Mouse (Mus musculus): ENCODE results near the gene Mroh3. TPM values are rescaled to one million over a fixed set of nuclear protein-coding genes. Genes with fewer than 3 reads are reported as not detected.

Gene Mroh3
- polyA plus RNA-seq, 1 experiment from 2014 or later: not detected

DNA sequence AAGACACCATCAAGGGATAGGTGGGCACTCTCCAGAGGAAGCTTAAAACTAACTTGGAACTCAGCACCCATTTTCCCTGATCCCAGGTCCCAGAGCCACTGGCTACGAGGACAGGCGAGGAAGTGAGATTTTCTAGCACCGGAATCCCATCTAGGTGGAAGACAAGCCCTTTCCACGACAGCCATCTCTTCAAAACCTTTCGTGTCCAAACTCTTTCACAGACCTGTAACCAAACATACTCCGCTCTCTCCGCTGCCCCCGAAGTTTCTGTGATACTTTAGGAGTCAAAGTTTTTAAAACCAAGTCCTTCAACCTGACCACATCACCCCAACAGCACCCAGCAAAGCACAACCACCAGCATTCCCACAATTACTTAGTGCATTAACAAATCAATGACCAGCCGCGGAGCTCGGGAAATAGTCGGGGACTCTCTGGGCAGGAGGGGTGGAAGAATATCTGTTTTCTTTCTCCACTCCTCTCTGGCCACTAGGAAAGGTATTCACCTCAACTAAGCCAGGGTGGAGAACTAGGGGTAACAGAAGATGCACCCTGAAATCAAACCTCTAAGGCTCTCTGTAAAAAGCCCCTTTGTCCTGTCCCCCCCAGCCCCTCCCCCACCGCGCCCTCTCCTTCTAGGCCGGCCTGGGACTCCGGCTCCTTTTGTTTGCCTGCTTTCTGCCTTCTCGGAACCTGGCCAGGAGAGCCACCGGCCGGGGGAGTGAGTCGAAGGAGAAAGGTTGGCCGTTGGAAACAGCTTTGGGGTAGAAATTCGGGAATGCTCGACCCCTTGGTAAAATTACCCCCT lies 20.6 kb upstream of the Mroh3 start:
- H3K4me1 ChIP-seq (ENCODE audit: control insufficient read depth, insufficient read depth, low read length): peaks cover 47% of the 10 kb centered on the region
- no peaks in the 10 kb centered on the region for H3K27me3 ChIP-seq (ENCODE audit: control insufficient read depth, insufficient read depth, low read length)
- peak overlapping the region; percentile 70 for H3K4me2 ChIP-seq (ENCODE audit: low read depth)
- no peaks in the 10 kb centered on the region for H3K9me3 ChIP-seq (ENCODE audit: control insufficient read depth, low read length)
- WGBS: 0% methylated on average over 23 of the region's 23 CpGs
- H3K4me3 ChIP-seq (ENCODE audit: low read depth, low read length): peak overlapping the region; percentile 64
- ATAC-seq (ENCODE audit: insufficient read depth, low FRiP score, low TSS enrichment): peak; percentile 14; the same call in 1 of the 2 replicates
- H3K27ac ChIP-seq (ENCODE audit: low read depth, low read length): peak overlapping the region; percentile 60
- peak overlapping the region; percentile 76 for H3K9ac ChIP-seq (ENCODE audit: low read length)
- H3K36me3 ChIP-seq (ENCODE audit: control insufficient read depth, insufficient read depth, low read length): no peaks in the 10 kb centered on the region
- DNase-seq (ENCODE audit: low spot score): peak; percentile 59

DNA sequence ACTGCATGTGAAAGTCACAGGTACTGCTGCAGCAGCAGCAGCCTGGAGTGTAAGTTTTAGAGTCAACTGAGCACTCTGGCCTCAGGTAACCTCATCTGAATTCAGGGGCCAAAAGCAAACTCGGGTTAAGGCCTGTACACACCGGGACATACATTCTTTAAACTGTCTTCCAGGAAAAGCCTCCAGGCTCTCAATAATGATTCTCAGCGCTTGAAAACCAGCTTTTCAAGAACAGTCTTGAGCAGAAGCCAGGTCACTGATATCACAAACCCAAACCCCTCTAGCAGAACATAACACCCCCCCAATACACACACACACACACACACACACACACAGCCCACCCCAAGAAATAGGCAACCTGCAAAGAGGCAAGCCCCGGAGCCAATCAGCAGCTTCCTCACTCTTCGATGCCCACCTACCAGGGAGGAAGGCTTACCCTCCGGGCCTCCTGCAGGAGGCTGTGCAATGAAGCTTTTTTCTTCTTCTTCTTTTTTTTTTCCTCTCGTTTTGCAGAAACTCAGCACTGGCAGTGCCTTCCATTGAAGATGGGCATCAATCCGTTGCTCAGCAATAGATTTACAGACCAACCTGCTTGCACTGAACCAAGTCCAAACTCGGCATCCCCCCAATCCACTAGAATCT lies 19.8 kb upstream of the Mroh3 start:
- ATAC-seq (ENCODE audit: insufficient read depth, low FRiP score, low TSS enrichment): no peak
- Histone ChIP-seq H3K36me3 (ENCODE audit: control insufficient read depth, insufficient read depth, low read length) (no peaks in the 10 kb centered on the region), H3K4me2 (ENCODE audit: low read depth) (peak overlapping the region; percentile 70), H3K9me3 (ENCODE audit: control insufficient read depth, low read length) (no peaks in the 10 kb centered on the region), H3K9ac (ENCODE audit: low read length) (peak overlapping the region; percentile 76), H3K27me3 (ENCODE audit: control insufficient read depth, insufficient read depth, low read length) (no peaks in the 10 kb centered on the region), H3K27ac (ENCODE audit: low read depth, low read length) (no peak overlapping the region), H3K4me3 (ENCODE audit: low read depth, low read length) (peak overlapping the region; percentile 64), H3K4me1 (ENCODE audit: control insufficient read depth, insufficient read depth, low read length) (peaks cover 49% of the 10 kb centered on the region)
- 2% methylated on average over 9 of the region's 9 CpGs for WGBS
- no peak for DNase-seq (ENCODE audit: low spot score)

DNA sequence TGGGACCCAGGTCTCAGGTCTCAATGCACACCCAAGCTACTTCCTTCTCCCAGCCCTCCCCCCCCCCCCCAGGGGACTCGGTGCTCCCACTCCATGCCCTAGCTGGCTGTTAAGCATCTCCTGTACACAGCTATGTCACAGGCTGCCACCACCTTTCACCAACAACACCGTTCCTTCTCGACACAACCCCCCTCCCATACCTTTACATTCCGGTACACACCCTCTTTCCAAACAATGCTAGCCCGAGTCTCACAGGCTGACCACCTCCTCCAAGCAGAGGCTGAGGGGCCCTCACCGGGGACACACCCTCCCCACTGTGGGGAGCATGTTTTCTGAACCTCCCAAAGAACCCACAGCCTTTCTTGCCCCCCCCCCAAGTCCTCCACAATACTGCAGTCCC lies 19.0 kb upstream of the Mroh3 start:
- Histone ChIP-seq H3K36me3 (ENCODE audit: control insufficient read depth, insufficient read depth, low read length) (peaks cover 3% of the 10 kb centered on the region; the same call in 1 of the 2 replicates), H3K4me1 (ENCODE audit: control insufficient read depth, insufficient read depth, low read length) (peaks cover 49% of the 10 kb centered on the region), H3K27ac (ENCODE audit: low read depth, low read length) (no peak overlapping the region), H3K27me3 (ENCODE audit: control insufficient read depth, insufficient read depth, low read length) (no peaks in the 10 kb centered on the region), H3K4me3 (ENCODE audit: low read depth, low read length) (peak overlapping the region; percentile 64), H3K9me3 (ENCODE audit: control insufficient read depth, low read length) (no peaks in the 10 kb centered on the region), H3K4me2 (ENCODE audit: low read depth) (peak overlapping the region; percentile 70), H3K9ac (ENCODE audit: low read length) (peak overlapping the region; percentile 18)
- no peak for DNase-seq (ENCODE audit: low spot score)
- no peak for ATAC-seq (ENCODE audit: insufficient read depth, low FRiP score, low TSS enrichment)
- WGBS: 0% methylated on average over 6 of the region's 6 CpGs

DNA sequence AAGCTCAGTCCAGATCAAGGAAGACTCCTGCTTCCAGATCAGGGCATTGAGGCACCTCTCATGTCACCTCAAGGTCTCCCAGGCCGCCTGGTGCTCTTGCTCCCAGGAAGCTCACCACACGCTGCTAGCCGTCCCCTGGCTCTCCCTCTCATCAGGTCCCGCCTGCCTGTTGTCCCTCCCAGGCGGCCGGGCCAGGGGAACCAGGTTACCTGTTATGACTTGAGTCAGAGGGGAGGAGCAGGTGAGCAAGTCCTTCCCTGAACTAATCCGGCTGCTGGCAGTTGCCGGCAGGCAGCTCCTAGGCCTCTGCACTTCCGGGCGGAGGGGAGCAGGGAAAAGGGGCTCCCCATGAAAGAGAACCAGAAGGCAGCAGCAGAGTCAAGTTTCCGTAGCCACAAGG lies 17.6 kb upstream of the Mroh3 start:
- 0 out of 2 replicates have a peak overlapping the region, but pooled peaks have one; percentile 0 for H3K4me3 ChIP-seq (ENCODE audit: low read depth, low read length)
- ATAC-seq (ENCODE audit: insufficient read depth, low FRiP score, low TSS enrichment) (no peak), DNase-seq (ENCODE audit: low spot score) (no peak)
- no peaks in the 10 kb centered on the region for H3K9me3 ChIP-seq (ENCODE audit: control insufficient read depth, low read length)
- H3K4me2 ChIP-seq (ENCODE audit: low read depth): peak overlapping the region; percentile 70
- H3K4me1 ChIP-seq (ENCODE audit: control insufficient read depth, insufficient read depth, low read length): peaks cover 49% of the 10 kb centered on the region
- H3K27ac ChIP-seq (ENCODE audit: low read depth, low read length): no peak overlapping the region
- WGBS: 20% methylated on average over 11 of the region's 11 CpGs
- peak overlapping the region; percentile 37; the same call in 1 of the 2 replicates for H3K9ac ChIP-seq (ENCODE audit: low read length)
- H3K36me3 ChIP-seq (ENCODE audit: control insufficient read depth, insufficient read depth, low read length): peaks cover 8% of the 10 kb centered on the region
- H3K27me3 ChIP-seq (ENCODE audit: control insufficient read depth, insufficient read depth, low read length): no peaks in the 10 kb centered on the region

DNA sequence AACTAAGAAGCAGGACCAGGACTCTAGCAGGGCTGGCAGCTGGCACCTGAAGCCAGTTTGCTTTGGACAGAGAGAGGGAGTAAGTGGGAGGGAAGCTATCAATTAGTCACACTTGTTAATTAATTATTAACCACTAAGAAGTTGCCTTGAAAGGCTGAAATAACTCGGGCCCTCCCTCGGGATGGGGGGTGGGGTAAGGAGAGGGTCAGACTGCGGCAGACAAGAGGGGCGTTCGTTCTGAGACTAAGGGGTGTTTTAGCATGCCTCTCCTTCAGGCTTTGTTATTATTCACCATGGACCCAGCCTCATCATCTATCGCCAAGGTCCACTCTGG lies 16.4 kb upstream of the Mroh3 start:
- ATAC-seq (ENCODE audit: insufficient read depth, low FRiP score, low TSS enrichment): peak; percentile 25; the same call in 1 of the 2 replicates
- no peak overlapping the region for H3K4me3 ChIP-seq (ENCODE audit: low read depth, low read length)
- H3K9ac ChIP-seq (ENCODE audit: low read length): peak overlapping the region; percentile 5; the same call in 1 of the 2 replicates
- H3K27ac ChIP-seq (ENCODE audit: low read depth, low read length): peak overlapping the region; percentile 9; the same call in 1 of the 2 replicates
- peaks cover 14% of the 10 kb centered on the region for H3K36me3 ChIP-seq (ENCODE audit: control insufficient read depth, insufficient read depth, low read length)
- no peaks in the 10 kb centered on the region for H3K9me3 ChIP-seq (ENCODE audit: control insufficient read depth, low read length)
- peaks cover 49% of the 10 kb centered on the region for H3K4me1 ChIP-seq (ENCODE audit: control insufficient read depth, insufficient read depth, low read length)
- peak; percentile 47 for DNase-seq (ENCODE audit: low spot score)
- H3K27me3 ChIP-seq (ENCODE audit: control insufficient read depth, insufficient read depth, low read length): no peaks in the 10 kb centered on the region
- 15% methylated on average over 6 of the region's 6 CpGs for WGBS
- H3K4me2 ChIP-seq (ENCODE audit: low read depth): no peak overlapping the region

DNA sequence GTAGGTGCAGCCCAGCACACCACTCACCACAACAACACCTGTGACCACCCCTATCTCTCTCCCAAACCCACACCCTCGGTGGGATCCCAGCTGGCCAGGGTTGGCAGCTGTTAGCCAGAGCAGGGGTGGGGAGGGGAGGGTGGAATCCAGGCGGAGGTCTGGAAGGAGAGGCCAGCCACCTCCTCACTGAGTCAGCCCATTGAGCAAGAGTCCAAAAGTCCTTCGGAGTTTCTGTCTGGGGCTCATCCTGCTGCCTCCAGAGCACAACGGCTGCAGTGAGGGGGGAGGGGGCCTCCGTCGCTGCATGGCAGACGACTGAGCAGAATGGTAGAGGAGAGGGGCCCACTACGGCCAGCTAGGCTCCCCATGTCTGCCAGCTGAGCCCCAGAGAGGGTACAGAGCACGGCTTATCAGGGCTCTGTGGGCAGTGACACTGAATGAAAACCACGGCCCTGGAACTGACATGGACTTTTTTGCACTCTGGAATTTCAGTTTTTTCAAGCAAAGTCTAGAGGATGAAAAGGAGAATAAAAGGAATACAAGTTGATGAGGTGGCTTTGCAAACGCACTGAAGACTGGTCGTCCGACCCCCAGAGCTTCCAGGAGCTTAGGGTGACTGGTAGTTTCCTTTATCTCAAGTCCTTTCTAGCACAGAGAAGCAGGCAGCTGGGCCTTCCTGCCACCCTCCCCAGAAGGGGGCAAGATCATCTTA lies 15.9 kb upstream of the Mroh3 start:
- Histone ChIP-seq H3K4me3 (ENCODE audit: low read depth, low read length) (no peak overlapping the region), H3K4me1 (ENCODE audit: control insufficient read depth, insufficient read depth, low read length) (peaks cover 49% of the 10 kb centered on the region), H3K36me3 (ENCODE audit: control insufficient read depth, insufficient read depth, low read length) (peaks cover 14% of the 10 kb centered on the region), H3K9ac (ENCODE audit: low read length) (no peak overlapping the region), H3K27me3 (ENCODE audit: control insufficient read depth, insufficient read depth, low read length) (no peaks in the 10 kb centered on the region), H3K9me3 (ENCODE audit: control insufficient read depth, low read length) (no peaks in the 10 kb centered on the region), H3K4me2 (ENCODE audit: low read depth) (0 out of 2 replicates have a peak overlapping the region, but pooled peaks have one; percentile 10), H3K27ac (ENCODE audit: low read depth, low read length) (no peak overlapping the region; the same call in 1 of the 2 replicates)
- 13% methylated on average over 13 of the region's 13 CpGs for WGBS
- ATAC-seq (ENCODE audit: insufficient read depth, low FRiP score, low TSS enrichment) (peak; percentile 26), DNase-seq (ENCODE audit: low spot score) (peak; percentile 54)

DNA sequence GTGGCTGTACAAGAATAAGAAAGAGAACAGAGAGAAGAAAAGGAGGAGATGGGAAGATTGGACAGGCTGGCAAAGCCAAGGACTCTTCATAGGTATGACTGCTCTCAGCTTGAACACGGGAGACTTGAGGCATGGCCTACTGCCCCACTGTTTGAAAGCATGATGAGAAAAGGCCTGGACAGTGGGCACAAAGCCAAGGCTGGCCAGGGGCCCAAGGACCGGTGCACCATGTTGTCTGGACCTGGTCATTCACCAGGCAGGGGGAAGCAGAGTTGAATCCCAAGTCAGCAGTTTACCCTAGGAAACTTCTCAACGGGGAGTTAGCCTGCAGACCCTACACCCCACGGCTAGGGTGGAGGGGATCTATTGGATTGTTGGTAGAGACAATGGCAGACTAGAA lies 15.2 kb upstream of the Mroh3 start:
- no peak overlapping the region for H3K4me2 ChIP-seq (ENCODE audit: low read depth)
- 74% methylated on average over 4 of the region's 4 CpGs for WGBS

DNA sequence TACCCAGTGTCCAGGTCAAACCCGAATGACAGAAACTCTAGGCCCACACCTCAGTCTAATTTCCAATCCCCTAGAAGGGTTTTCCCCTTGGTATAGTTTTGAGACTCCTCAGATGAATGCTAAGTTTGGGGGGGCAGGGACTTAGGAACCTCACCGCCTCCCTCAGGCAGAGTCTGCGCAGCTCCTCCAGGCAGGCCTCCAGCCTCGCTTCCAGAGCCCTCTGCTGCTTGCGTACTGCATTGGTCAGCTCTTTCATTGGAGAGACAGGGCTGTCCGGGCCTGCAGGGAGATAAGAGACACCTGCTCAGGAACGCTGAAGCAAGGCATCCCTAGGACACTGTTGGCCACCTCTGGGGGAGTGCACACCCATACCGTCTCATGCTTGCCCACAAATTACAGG lies 14.0 kb upstream of the Mroh3 start:
- H3K27me3 ChIP-seq (ENCODE audit: control insufficient read depth, insufficient read depth, low read length): no peaks in the 10 kb centered on the region
- H3K36me3 ChIP-seq (ENCODE audit: control insufficient read depth, insufficient read depth, low read length): peaks cover 14% of the 10 kb centered on the region
- peaks cover 35% of the 10 kb centered on the region for H3K4me1 ChIP-seq (ENCODE audit: control insufficient read depth, insufficient read depth, low read length)
- H3K4me3 ChIP-seq (ENCODE audit: low read depth, low read length): no peak overlapping the region
- no peak overlapping the region for H3K27ac ChIP-seq (ENCODE audit: low read depth, low read length)
- ATAC-seq (ENCODE audit: insufficient read depth, low FRiP score, low TSS enrichment) (no peak), DNase-seq (ENCODE audit: low spot score) (no peak)
- H3K9ac ChIP-seq (ENCODE audit: low read length): no peak overlapping the region
- H3K9me3 ChIP-seq (ENCODE audit: control insufficient read depth, low read length): no peaks in the 10 kb centered on the region
- no peak overlapping the region for H3K4me2 ChIP-seq (ENCODE audit: low read depth)
- WGBS: 93% methylated on average over 8 of the region's 8 CpGs

More for the DNA sequence above, 15.2 kb upstream of the Mroh3 start:
- H3K4me1 ChIP-seq (ENCODE audit: control insufficient read depth, insufficient read depth, low read length): peaks cover 48% of the 10 kb centered on the region
- no peak for ATAC-seq (ENCODE audit: insufficient read depth, low FRiP score, low TSS enrichment)
- H3K36me3 ChIP-seq (ENCODE audit: control insufficient read depth, insufficient read depth, low read length): peaks cover 14% of the 10 kb centered on the region
- H3K4me3 ChIP-seq (ENCODE audit: low read depth, low read length): no peak overlapping the region
- H3K27ac ChIP-seq (ENCODE audit: low read depth, low read length): no peak overlapping the region; the same call in 1 of the 2 replicates
- H3K9ac ChIP-seq (ENCODE audit: low read length): no peak overlapping the region
- H3K27me3 ChIP-seq (ENCODE audit: control insufficient read depth, insufficient read depth, low read length): no peaks in the 10 kb centered on the region
- DNase-seq (ENCODE audit: low spot score): no peak
- no peaks in the 10 kb centered on the region for H3K9me3 ChIP-seq (ENCODE audit: control insufficient read depth, low read length)

All from neural tube, embryonic 11.5 days (tissue).